Mouse (Mus musculus): ENCODE measurements around the gene Dctn3.
"Not testable (repeated sequence)": the region's sequence is repeated elsewhere in the genome, so short reads cannot be mapped to it uniquely, and the experiment has no call there.

Dctn3 gene

DNA sequence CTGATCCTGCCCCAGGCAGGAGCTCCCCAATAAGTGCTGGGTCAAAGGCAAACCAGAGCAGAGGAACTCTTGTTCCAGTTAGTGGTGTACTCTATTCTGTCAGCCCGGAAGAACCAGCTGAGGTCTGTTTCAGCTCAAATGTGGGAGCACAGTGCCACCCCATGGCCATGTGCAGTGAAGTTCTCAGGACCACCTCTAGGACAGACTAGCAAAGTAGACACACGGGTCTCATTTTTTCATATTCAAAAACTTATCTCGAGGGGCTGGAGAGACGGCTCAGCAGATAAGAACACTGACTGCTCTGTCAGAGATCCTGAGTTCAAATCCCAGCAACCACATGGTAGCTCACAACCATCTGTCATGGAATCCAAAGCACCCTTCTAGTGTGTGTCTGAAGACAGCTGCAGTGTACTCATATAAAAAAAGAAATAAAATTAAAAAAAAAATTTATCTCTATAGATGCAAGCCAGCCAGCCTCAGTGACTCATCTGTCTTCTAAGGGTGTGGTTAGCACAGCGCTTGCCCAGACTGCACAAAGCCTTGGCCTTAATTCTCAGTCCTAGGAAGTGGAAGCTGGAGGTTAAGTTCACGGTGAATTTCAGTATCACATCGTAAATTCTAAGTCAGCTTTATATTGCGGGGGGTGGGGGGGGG is 14.8 kb upstream of the Dctn3 start:
- DNase-seq: peak; percentile 83

DNA sequence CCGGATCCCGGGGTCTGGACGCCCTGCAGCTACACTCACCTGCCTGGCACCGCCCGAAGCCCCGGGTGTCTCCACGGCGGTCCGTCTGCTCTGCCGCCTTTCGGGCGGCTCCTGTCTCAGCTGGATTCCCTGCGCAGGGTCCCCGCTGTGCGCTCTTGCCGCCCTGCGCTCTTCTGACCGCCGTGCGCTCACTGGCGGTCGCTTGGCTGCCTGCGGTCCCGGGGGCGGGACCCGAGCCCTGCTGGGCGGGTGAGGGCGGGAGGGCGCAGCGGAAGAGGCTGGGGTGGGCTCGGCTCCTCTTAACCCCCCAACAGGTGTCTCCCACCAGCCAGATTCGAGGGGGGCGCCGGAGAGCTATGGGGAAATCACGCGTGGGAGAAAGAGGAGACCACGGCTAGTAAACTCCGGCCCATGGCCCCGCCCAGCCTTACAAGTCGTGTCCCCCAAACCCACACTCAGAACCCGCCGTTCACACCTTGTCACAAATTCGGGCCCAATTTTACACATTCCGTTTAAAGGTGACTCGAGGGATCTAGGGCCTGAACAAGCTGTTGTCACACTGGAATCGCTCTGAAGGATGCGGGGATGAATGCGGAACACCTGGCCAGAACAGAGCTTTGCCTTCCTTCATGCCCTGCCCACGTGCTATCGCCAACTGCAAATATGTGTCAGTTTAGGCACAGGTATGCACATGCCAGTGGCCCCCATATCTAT is 8.2 kb upstream of the Dctn3 start, which contains the start of gene Arid3c:
TSS of gene Arid3c (minus strand) at position 91 of the 714 bp plus-strand sequence.
- no peak for DNase-seq

DNA sequence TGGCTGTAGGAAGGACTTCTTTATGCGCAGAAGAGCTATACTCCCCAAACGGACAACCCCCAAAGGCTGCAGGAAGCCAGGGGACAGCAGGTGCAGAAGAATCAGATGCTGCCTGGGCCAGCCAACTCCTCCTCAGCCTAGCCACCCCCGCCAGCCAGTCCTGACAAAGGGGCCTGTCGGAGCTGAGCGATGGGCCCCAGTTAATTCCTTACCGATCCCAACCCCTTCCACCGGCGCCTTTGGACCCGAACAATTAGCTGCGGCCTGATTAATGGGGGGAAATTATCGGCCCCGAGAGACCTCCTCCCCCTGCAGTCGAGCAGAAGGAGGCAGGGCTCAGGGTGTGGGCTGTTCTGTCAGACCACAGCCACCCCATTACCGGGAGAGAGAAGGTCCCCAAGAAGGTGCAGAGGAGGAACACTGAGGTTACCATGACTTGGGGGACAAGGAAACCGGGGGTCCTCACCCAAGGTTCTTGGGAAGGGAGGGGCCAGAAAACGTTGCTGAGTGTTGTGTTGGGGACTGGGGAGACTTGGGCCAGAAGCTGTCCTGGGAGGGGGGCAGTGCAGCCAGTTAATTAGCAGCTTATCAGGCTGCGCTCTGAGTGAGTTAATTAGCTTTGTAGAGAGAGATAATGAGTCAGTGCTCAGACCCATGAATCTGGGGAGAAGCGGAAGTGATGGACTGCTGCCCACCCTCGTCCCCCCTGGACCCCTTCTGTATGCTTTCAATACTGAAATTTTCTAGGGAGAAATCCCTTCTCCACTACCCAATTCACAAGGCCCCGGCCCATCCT is 4.1 kb upstream of the Dctn3 start:
- no peak for DNase-seq

DNA sequence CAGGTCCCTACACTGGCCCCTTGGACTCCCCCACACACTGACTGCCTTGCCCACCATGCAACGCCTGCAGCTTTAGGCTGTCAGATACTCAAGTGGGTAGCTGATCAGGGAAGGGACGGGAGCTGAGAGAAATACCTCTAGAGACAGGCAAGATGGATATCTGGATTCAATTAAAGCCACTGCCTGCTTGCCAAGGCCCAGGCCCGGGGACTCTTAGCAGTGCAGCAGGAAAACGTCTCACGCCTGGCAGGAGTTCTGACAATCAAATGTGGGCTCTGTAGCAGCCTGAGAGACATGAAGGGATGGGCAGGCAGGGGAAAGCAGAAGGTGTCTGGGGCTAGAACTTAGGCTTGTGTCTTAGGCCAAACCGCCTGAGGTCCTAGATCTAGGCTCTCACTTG is 6.1 kb downstream of the Dctn3 start:
- DNase-seq: no peak

DNA sequence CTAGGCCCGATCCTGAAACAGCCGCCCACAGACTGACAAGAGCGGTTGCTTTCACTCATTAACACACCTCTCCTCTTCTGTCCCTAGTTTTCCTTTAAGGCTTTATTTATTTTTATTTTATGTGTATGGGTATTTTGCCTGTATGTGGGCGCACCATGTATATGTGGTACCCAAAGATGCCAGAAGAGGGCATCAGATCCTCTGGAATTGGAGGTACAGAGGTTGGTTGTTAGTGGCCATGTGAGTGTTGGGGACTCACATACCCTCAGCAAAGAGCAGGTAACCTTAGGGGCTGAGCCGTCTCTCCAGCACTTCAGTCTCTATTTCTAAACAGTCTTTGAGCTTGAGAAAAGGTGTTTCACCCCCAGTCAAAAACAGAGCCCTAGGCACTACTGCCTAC is 7.4 kb downstream of the Dctn3 start:
- peak; percentile 69 for DNase-seq

DNA sequence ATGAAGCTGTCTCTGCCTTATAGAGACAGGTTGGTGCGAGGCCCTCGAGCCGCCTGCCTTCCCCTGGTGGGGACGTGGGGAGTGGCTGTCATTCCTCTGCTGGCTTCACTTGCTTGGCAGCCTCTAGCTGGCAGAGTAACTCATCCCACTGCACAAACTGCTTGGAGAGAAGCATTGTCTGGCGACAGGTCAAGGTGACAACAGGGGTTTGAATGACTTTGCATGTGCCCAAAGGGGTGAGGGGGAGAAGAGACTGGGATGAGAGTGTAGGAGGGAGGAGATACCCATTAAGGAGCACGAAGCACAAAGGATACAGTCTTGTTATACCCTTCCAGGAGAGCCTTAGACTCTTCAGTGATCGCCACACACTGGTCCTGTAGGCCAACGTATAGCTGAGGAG is 7.9 kb downstream of the Dctn3 start:
- no peak for DNase-seq

DNA sequence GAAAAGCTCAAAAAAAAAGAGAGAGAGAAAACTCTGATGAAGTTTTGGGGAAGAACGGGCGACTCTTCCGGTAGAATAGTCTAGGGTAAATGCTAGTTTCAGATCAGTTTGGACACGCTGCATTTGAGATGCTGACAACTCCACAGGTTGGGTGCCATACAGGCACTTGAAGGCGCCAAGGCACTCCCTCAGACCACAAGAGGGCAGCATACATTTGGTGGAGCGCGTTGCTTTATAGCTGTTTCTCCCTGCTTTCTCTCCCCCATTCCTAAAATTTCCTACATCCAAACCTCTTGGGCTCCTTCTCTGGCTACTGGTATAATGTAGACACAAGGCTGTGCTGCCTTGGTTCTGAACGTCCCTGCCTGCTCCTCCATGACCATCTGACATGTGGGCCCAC is 8.7 kb downstream of the Dctn3 start:
- peak; percentile 81 for DNase-seq

DNA sequence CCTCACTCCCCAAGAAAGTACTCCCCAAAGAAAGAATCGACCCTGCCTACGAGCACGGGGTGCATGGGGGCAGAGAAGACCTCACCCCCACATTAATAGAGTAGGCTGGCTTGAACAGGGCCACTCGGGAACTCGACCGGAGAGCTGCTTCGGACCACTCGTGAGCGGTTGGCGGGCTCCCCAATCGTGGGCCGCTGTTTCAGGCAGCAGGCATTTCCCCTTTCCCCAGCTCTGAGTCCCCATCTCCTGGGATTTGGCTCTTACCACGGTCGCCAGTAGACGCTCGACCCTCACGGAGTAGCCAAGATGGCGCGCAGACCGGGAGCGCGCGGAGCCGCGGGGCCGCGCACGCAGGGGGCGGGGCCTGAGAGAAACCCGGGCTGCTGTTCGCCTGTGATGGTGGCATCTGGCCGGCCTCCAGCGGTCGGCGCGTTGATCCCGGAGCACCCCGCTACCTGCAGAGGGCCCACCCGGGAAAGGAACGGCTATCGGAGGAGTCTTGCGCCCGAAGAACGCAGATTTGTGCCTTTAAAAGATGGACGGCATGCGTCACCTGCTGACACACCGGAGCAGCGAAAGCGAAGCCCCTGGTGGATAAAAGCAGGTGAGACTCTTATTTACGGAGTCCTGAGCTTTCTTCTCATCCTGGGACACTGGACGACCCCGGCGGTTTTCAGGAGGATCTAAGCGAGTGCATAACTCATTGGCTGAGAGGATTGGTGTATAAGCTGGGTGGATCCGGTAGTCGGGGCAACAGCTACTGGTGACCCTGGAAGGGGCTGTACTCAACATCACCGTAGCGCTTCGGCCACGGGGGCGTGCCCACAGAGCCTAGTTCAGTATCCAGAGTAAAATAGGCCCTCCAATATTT is 9.5 kb downstream of the Dctn3 start, which contains the start of gene Rpp25l:
TSS of gene Rpp25l (minus strand) at position 338 of the 871 bp plus-strand sequence.
- peak; percentile 88 for DNase-seq

DNA sequence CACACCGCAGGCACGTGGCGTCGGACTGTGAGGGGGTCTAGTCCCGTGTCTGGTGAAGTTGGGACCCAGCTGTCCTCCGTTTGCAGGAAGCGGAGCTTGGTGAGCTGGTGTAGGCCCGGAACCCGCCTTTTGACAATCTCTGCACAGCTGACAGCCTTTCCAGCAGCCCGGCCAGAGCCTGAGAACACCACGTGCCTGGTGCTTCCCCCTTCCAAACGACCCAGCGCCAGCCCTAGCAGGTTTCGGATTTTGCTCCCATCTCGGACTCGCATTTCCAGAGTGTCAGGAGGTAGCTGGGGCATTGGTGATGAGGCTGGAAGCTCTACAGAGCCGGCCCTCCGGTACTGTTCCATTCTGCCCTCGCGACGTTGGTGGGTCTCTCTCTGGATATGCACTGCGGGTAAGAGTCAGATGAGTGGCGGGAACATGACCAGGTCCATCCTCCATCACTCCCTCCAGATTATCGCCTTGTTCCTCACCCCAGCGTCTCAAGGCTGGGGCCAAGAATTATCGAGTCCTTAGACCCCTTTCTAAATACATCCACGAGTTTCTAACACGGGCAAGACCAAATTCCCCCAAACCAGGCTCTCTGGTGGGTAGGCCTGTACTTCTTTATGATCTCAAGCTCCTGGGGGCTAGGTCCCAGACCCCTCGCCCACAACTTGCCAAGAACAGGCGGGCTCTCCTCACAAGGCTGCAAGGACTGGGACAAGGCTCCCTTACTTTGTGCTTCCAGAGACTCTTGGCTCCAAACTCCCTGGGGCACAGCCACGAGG is 10.4 kb downstream of the Dctn3 start:
- DNase-seq: peak; percentile 33

DNA sequence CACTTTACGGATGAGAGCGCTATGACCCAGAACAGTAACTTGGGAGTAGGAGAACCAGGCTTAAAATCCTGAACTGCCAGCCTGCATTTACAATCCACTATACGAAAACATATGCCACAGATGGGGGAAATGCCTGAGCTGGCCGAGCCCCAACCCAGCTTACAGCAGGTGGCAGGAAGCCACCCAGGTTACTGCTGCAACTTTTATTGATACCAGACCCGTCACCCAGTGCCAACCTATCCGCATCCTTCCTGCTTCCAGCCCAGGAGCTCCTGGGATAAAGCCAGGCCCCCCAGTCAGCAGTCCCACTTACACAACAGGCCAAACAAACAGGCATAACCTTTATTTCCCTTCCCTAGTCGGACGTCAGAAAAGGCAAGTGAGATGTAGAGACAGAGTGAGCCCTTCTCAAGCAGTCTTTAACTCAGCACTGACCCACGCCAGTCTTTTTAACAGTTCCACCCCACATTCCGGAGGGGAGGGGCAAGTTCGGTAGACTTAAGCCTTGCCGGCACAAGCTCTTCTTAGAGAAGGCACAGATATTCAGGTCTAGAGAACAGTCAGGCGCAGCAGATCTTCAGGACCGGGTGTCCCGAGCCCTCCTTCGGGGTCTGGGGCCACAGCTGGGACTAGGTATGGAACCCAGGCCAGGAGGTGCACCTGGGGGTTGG is 11.1 kb downstream of the Dctn3 start:
- DNase-seq: no peak

DNA sequence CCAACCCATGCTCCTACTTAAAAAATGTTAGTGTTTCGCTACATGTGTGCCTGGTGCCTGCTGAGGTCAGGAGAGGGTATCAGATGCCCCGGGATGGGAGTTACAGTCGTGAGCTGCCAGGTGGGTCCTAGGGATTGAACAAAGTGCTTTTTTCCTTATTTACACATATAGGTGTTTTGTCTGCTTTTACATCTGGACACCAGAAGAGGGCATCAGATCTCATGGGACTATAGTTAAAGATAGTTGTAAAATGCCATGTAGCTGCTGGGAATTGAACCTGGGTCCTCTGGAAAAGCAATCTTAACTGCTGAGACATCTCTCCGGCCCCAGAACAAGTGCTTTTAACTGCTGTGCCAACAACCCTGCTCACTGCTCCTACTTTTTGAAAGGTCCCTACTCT is 12.7 kb downstream of the Dctn3 start:
- no peak for DNase-seq

DNA sequence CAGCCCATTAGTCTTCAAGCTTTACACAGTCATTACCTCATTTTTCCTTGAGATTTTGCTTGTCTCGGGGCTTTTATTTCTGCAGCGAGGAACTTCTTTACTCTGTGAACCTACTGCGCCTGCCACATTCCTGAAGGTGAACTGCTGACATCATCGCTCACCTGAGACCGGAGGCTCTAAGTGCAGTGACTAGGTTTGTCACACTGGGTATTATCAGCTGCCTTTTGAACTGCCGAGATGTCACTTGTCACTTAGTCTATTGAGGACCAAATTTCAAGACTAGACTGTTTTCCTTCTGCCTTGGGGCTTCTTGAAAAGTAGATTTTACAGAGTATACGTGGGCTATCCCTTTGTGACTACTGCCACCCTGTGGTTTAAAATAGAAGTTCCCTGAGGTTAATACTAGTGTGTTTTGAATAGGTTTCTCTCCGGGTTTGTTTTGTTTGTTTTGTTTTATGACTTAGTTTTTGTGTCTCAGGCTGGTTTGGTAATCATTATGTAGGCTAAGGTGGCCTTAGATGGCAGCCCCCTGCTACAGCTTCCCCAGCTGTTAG is 14.7 kb downstream of the Dctn3 start:
- DNase-seq: peak; percentile 86

DNA sequence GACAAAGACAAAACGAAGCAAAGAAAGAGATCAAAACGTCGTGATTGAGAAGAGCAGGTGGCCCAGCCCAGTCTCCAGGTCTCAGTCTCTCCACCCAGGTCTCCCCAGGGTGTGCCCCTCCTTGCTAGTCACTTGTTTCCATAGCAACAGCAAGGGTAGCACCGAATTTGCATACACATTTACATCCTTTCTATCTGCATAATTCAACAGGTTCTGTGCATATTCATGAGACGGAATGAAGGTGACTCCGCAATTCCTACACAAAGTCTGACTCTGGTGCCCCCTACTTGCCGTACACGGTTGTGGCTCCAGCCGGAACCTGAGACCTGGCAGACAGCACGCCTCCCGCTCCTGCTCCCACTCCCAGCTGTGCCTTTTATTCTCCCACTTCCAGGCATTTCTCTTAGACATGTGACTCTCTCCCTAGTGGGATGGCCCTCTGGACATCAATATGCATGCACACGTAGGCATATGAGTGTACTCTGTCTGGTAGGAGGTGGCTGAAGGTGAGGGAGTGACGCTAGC is 15.9 kb downstream of the Dctn3 start:
- DNase-seq: peak; percentile 84

DNA sequence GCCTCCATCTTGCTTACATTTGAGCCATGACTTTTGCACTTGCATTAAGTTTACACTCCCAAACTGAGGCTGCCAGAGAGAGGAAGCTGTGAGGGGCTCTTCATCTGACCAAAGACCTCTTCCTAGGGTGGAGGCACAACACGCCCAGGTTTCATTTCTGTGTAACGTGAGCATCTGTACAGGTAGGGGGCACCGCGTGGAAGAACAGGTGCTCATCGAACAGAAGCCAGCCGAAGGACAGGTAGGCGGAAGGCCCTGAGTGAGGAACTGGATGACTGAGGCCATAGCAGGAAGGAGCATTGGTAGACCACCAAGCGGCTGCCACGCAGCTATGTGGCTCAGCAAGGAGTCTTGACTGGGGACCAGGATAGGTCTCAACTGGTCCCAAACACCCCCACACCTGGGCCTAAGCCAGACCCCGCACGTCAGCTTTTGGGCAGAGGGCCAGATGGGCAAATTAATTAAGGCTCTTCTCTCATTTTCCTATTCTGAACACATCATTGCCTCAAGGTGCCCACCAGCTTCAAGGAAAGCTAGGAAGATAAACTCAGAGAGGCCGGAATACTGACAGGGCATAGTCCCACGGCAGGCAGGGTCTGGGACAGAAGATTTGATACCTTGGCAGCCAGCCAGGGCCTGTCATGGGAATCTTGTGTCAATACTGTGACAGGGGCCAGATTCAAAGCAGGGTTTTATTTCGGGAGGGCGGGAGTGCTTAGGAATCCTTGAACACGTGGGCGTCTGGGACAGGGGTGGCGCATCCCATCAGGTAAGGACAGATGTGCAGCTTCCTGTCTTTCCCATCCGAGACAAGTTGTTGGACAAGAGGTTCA is 16.8 kb downstream of the Dctn3 start:
- DNase-seq: no peak

DNA sequence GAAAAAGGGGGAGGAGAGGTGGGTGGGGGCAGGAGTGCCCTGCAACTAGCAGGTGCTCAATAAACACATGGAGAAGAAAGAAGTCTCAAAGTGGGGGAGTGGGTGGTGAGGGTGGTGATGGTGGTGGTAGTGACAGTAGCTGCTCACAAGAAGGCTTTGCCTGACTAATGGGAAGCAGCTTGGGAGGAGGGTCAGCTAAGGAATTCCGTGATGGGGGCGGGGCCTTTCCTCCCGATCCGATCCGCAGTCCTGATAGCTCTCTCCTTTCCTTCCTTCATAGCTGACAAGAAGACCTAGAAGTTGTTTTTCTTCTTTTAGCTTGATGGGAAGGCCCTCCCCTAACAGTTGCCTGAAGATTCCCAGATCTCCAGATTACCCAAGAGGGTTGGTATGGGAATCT is 18.3 kb downstream of the Dctn3 start:
- DNase-seq: no peak

DNA sequence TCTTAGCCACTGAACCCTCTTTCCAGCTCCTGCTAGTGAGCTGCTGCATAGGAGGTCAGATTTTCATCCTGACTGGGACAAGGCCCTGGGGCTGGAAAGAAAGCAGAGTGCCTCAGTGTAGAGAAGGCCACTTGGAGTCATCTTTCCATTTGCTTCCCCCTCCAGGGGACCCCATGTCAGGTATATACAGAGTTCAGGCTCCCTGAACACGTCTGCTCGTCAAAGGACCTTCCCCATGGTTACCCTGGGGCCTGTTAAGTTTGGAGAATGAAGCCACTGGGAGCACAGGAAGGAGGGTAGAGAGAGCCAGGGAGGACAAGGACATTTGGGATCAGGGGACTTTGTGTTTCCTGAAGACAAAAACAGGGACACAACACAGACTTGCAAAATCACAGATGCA is 20.7 kb downstream of the Dctn3 start:
- DNase-seq: not testable (repeated sequence)

DNA sequence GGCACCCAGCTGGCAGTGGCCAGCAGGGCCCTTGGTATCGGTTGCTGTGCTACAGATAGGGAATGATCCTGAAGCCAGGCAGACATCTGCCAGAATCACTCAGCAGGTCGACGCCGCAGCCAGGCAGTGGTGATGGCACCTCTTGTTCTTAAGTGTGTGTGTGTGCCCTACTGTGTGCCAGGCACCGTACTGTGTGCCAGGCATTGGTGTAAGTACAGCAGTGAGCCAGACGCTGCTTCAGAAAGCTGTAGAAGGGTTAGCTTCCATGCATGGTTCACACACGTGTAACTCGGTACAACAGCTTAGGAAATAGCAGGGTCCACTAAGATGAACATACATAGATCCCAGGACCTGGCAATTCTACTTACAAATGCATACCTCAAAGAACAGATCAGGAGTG is 22.7 kb downstream of the Dctn3 start:
- DNase-seq: not testable (repeated sequence)

DNA sequence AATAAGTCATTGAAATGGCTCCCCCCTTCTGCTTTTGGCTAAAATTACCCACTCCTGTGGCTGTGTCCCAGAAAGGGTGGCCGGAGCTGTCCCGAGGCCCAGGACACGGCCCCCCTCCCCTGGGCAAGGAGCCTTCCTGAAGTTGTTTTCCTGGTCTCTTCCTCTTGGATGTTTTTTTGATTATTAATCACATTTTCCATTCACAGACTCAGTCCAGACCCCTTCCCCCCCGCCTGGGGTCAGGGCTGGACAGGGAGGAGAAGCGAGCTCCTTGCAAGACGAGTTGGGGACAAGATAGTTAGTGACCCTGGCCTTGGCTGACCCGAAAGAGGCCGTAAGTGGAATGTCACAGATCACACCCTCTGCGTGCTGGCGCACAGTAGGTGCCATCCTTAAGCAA is 23.2 kb downstream of the Dctn3 start, which contains the start of gene Il11ra1:
TSS of gene Il11ra1 (plus strand) at position 207 of the 400 bp plus-strand sequence.
- DNase-seq: not testable (repeated sequence)

DNA sequence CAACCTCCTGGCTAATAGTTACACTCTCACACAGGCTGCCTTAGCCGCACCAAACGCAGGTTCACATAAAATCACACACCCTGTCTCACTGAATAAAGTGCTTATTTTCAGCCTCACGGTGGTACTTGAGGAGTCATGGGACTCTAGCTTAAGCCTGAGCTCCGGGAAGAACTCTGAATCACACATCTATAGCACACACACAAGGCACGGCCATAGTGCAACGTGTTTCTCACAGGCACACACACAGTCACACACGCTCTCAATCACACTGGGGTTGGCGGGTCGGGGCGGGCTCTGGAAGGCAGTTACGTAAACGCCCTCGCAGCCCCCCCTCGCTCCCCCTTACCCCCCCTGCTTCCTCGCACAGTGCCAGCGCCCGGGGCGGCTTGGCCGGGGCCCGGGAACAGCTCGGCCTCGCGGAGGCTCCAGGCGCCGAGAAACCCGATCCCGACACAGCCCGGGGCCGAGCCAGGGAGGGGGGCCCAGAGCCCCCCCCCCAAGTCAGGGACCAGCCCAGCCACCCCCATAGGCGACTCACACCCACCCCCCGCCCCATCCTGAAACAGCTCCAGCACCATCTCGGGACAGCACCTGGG is 24.5 kb downstream of the Dctn3 start:
- peak; percentile 33 for DNase-seq
